Mouse (Mus musculus): ENCODE data around the gene Btaf1.

The Btaf1 gene

GRCm38 (mm10) chr19:36925671-36926552 is at the start of gene Btaf1:
TSS of gene Btaf1 (plus strand) at chr19:36926079.
- peak; percentile 76 for DNase-seq (ENCODE audit: low spot score)

GRCm38 (mm10) chr19:36877329-36877728 is 48.5 kb upstream of the Btaf1 start:
- DNase-seq (ENCODE audit: low spot score), result no peak

DNA sequence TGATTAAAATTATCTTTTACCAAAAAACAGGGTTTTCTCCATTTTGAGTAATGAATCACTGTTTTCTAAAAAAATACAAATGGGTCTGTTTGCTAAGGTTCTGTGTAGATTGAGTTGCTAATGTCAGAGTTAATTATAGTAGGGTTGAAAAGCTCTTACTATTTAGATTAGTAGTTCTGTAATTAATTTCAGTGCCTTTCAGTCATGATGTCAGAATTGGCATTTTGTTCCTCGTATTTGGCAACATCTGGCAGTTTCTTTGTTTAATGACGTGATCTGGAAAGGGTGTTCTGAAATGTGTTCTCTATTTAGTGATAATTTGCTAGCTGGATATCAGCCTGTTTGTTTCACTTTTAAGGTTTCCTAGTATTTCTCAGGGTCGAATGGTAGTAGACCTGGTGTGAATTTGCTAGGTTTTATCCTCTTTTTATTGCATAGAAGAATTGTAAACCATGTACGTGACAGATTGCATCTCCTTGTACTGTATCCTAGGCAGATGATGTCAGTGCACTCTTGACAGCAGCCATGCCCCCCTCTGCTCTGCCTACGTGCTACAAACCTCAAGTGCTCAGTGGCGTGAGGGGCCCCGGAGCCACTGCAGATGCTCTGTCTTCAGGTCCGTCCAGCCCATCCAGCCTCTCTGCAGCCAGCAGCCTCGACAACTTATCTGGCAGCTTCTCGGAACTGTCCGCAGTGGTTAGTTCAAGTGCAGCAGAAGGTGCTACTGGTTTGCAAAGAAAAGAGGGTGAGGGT is 47.0 kb upstream of the Btaf1 start:
- DNase-seq (ENCODE audit: low spot score), result no peak

GRCm38 (mm10) chr19:36883119-36883518 is 42.8 kb upstream of the Btaf1 start:
- peak; percentile 33 for DNase-seq (ENCODE audit: low spot score)

- DNase-seq (ENCODE audit: low spot score), result no peak
Observed at GRCm38 (mm10) chr19:36886316-36886715, 39.6 kb upstream of the Btaf1 start.

DNA sequence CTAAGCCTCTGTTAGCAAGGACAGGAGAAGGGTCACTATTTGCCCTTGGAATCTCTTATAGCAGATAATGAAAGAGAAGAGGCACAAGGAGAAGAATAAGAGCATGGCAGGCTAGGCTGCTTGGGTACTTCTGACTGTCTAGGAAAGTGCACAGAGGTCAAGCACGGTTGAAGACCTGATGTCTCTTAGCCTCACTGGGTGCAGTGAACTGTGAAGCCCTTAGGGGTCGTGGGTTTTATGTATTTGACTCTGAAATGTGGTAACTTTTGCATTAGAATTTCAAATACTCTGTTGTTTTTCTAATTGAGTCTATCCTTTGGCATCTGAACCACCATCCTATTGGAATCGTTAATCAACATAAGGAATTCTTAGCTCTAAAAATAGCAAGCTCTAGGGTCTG is 38.2 kb upstream of the Btaf1 start:
- DNase-seq (ENCODE audit: low spot score), result no peak

- DNase-seq (ENCODE audit: low spot score), result no peak
Observed at GRCm38 (mm10) chr19:36891746-36892145, 34.1 kb upstream of the Btaf1 start.

DNA sequence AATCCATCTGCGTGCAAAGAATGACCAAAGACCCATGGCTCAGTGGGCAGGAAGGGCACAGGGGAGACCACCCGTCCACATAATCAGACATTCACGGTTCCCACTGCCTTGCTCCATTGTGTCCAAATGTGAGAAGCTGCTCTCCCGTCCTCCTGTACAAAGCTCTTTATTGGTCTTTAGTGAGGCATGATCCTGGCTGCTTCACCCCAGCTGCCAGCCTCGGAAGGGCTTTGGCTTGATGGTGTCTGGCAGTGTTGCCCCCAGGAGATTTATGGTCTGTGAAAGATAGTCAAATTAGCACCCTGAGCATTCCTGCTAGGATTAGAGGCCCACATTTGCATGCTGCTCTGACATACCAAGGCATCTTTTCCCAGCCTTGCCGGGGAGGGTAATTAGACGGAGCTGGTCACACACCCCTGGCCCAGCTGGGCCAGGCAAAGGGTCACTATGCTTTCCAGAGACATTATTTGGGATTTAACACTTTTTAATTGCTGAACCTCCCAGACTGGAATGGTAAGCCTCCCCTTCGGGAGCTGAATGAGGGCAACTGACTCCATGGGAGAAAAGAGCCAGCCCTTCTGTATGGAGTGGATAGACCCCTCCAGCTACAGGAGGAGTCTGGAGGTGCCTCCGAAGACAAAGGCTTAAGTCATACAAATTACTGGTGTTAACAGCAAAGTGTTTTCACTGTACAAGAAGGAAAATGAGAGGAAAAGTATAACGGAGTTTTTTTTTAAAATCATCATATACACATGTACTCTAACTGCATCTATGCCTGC is 28.9 kb upstream of the Btaf1 start:
- DNase-seq (ENCODE audit: low spot score), result no peak

DNA sequence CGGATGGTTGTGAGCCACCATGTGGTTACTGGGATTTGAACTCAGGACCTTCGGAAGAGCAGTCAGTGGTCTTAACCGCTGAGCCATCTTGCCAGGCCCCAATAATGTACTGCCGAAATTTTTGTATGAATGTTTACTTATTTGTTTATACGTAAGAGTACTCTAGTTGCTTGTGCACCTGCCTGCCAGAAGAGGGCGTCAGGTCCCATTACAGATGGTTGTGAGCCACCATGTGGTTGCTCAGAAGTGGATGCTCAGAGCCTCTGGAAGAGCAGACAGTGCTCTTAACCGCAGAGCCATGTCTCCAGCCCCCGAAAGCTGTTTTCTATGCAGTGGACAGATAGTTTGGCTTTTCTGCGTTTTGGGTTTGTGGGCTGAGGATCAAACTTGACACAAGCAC is 28.1 kb upstream of the Btaf1 start:
- DNase-seq (ENCODE audit: low spot score), result peak; percentile 33

GRCm38 (mm10) chr19:36903377-36903776 is 22.5 kb upstream of the Btaf1 start:
- no peak for DNase-seq (ENCODE audit: low spot score)

DNA sequence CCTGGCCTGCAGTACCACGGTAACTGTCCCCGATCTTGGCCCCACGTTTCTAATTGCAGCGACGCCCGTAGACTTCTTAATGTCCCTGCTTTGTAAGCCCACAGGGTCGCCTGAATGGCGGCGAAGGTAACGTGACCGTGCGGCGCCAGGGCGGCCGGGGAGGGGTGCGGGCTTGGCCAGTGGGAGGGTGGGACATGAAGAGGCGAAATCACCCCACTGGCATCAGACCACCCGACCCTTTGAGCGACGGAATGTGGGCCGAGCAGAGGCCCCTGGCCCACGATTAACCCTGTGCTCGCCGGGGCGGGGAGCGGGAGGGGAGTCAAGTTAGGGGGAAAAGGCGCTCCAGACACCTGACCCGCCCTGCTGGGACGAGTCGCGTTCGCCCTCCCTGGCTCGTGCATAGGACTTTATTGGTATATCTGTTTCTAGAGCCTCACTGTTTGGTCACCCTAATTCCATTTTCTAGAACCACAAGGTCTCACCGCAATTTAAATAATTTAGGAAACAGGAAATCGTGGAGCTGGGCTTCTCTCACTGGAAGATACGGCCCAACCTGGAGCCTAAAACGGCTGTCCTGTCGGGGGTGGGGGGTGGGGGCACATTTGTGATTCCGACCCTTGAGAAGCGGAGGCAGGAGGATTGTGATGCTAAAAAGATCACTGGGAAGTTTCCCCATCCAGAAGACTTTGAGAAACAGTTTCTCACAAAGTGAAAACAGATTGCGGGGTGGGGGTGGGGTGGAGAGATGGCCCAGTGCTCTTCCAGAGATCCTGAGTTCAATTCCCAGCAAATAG is 21.5 kb upstream of the Btaf1 start:
- DNase-seq (ENCODE audit: low spot score), result no peak

DNA sequence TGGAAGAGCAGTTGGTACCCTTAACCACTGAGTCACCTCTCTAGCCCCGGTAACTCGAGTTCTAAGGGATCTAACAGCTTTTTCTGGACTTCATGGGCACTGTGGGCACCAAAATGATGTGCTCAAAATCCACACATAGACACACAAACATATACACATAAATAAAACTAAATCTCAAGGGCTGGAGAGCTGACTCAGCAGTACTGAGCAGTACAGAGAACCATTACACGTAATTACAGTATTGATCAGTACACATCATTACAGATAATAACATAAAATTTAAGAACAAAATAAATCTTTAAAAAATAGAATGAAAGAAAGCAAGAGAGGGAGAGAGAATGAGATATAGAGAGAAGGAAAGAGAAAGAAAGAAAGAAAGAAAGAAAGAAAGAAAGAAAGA is 16.7 kb upstream of the Btaf1 start:
- no peak for DNase-seq (ENCODE audit: low spot score)

GRCm38 (mm10) chr19:36909676-36910292 is 16.1 kb upstream of the Btaf1 start:
- DNase-seq (ENCODE audit: low spot score), result peak; percentile 67

DNA sequence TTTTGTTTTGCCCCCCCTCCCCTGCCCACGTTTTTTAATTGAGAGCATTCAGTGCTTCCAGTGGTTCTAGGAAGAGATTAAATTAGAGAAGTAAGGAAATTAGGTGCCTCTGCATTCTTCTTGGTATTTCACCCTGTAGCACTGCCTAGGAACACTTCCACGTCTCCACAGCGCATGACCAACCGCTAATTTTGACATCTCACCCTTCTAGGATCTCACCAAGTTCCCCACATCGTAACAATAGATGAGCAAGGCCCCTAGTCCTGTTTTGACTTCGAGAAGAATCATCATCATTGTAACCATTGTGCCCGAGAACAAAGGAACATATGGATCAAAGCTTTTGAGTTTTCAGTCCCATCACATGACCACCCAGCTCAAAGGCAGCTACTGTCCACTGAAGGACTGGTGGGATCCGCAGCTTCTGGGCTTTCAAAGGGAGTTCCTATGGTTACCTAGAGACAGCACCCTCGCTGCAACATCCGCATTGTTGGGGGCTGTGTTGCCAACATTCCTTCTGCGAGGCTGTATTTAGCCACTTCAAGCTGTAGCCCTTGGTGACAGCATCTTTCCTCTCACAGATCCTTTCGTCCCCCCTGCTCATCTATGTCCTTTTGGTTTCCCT is 15.3 kb upstream of the Btaf1 start:
- DNase-seq (ENCODE audit: low spot score), result no peak

- DNase-seq (ENCODE audit: low spot score), result no peak
Observed at GRCm38 (mm10) chr19:36913064-36913463, 12.8 kb upstream of the Btaf1 start.

- DNase-seq (ENCODE audit: low spot score), result no peak
Observed at GRCm38 (mm10) chr19:36916206-36916605, 9.7 kb upstream of the Btaf1 start.

GRCm38 (mm10) chr19:36916876-36917389 is 8.9 kb upstream of the Btaf1 start:
- no peak for DNase-seq (ENCODE audit: low spot score)

GRCm38 (mm10) chr19:36918441-36919301 is 7.2 kb upstream of the Btaf1 start:
- peak; percentile 50 for DNase-seq (ENCODE audit: low spot score)

GRCm38 (mm10) chr19:36919466-36919865 is 6.4 kb upstream of the Btaf1 start, which contains the start of gene Fgfbp3:
TSS of gene Fgfbp3 (minus strand) at chr19:36919615.
- DNase-seq (ENCODE audit: low spot score), result no peak

All from T-cell, adult 2 months (primary cell).